Mouse (Mus musculus) CH12.LX (cell line): ENCODE data around the gene Rnf43. TPM values are rescaled to one million over a fixed set of nuclear protein-coding genes. Genes with fewer than 3 reads are reported as not detected.

ENCODE experiments used
- DNase-seq: peaks from one replicate; pipeline ENCODE4 v3.0.0-alpha.2; 2013; ENCODE audit errors: extremely low read depth
- H3K27ac ChIP-seq: 2 replicates; pipeline ENCODE4 v1.5.1; 2012; ENCODE audit warnings: low read depth, mild to moderate bottlenecking, control low read depth, moderate library complexity; ENCODE audit not compliant: insufficient read depth
- H3K27me3 ChIP-seq: replicated peaks from 2 replicates; pipeline ENCODE3; 2012; ENCODE audit warnings: inconsistent platforms
- H3K36me3 ChIP-seq, 2 experiments: replicated peaks in 1 of 2; 2 replicates each; pipeline versions ENCODE3 to v1.6.1; 2012; ENCODE audit warnings: inconsistent platforms in 1 of 2, low read length in 1 of 2, mild to moderate bottlenecking in 1 of 2, mixed read lengths in 1 of 2, moderate library complexity in 1 of 2; ENCODE audit not compliant: control insufficient read depth in 1 of 2, insufficient read depth in 1 of 2
- H3K4me1 ChIP-seq, 2 experiments: 2 replicates each; pipeline ENCODE4 v1.6.1; 2012; ENCODE audit warnings: inconsistent platforms in 1 of 2, moderate library complexity in 1 of 2; ENCODE audit not compliant: insufficient read depth in 2 of 2, control insufficient read depth in 1 of 2
- H3K4me2 ChIP-seq: 2 replicates; pipeline ENCODE4 v1.6.1; 2012; ENCODE audit warnings: low read depth, mild to moderate bottlenecking, control low read depth; ENCODE audit not compliant: poor library complexity, insufficient read depth, severe bottlenecking
- H3K4me3 ChIP-seq, 3 experiments: fragments of 150-350 bp in 1 of 3; sonication (generic) in 1 of 3; replicated peaks in 1 of 3; 2 replicates each; pipeline versions ENCODE3 to v1.5.1; 2011 to 2012; ENCODE audit warnings: low read depth in 2 of 3, low read length in 2 of 3, mild to moderate bottlenecking in 2 of 3, moderate library complexity in 2 of 3, control low read depth in 1 of 3, improper control_type of control experiment in 1 of 3, inconsistent platforms in 1 of 3, mixed read lengths in 1 of 3; ENCODE audit not compliant: poor library complexity in 1 of 3
- H3K79me2 ChIP-seq: replicated peaks from 2 replicates; pipeline ENCODE4 v1.6.1; 2012; ENCODE audit warnings: mild to moderate bottlenecking, moderate library complexity; ENCODE audit not compliant: control insufficient read depth, poor library complexity, insufficient read depth, severe bottlenecking; ENCODE audit errors: extremely low read depth
- H3K9ac ChIP-seq: 2 replicates; pipeline ENCODE4 v1.6.1; 2012; ENCODE audit warnings: low read depth, mild to moderate bottlenecking, control low read depth, moderate library complexity; ENCODE audit not compliant: insufficient read depth
- H3K9me3 ChIP-seq: replicated peaks from 2 replicates; pipeline ENCODE3; 2012; ENCODE audit warnings: low read length, inconsistent platforms, mixed read lengths
- BHLHE40 ChIP-seq: IDR thresholded peaks from 2 replicates; pipeline ENCODE4 v1.6.1; 2011; ENCODE audit warnings: mild to moderate bottlenecking, low read depth, low read length, improper control_type of control experiment
- CHD1 ChIP-seq: IDR thresholded peaks from 2 replicates; pipeline ENCODE4 v1.6.1; 2012; ENCODE audit warnings: low read depth, low read length, improper control_type of control experiment, inconsistent platforms
- CHD2 ChIP-seq: IDR thresholded peaks from 2 replicates; pipeline ENCODE4 v1.6.1; 2011; ENCODE audit warnings: low read length, improper control_type of control experiment
- E2F4 ChIP-seq: IDR thresholded peaks from 2 replicates; pipeline ENCODE4 v1.6.1; 2011; ENCODE audit warnings: low read depth, low read length, improper control_type of control experiment; ENCODE audit not compliant: insufficient replicate concordance
- EP300 ChIP-seq: IDR thresholded peaks from 2 replicates; pipeline ENCODE4 v1.6.1; 2011; ENCODE audit warnings: low read length, improper control_type of control experiment
- ETS1 ChIP-seq: conservative IDR thresholded peaks from 2 replicates; pipeline ENCODE4 v1.6.1; 2012; ENCODE audit warnings: low read depth, mild to moderate bottlenecking, inconsistent platforms, low read length, improper control_type of control experiment, moderate library complexity
- HCFC1 ChIP-seq: IDR thresholded peaks from 2 replicates; pipeline ENCODE4 v1.6.1; 2012; ENCODE audit warnings: low read depth, mild to moderate bottlenecking, inconsistent platforms, low read length, improper control_type of control experiment
- IRF4 ChIP-seq: IDR thresholded peaks from 2 replicates; pipeline ENCODE4 v1.6.1; 2014; ENCODE audit warnings: low read depth, mild to moderate bottlenecking, inconsistent platforms, low read length, improper control_type of control experiment
- JUN ChIP-seq: IDR thresholded peaks from 2 replicates; pipeline ENCODE4 v1.6.1; 2011; ENCODE audit warnings: low read depth, mild to moderate bottlenecking, low read length, improper control_type of control experiment, moderate library complexity; ENCODE audit not compliant: insufficient read depth
- KAT2A ChIP-seq: IDR thresholded peaks from 2 replicates; pipeline ENCODE4 v1.6.1; 2012; ENCODE audit warnings: low read length, improper control_type of control experiment, inconsistent platforms; ENCODE audit not compliant: insufficient replicate concordance
- MAFK ChIP-seq: IDR thresholded peaks from 2 replicates; pipeline ENCODE4 v1.6.1; 2011; ENCODE audit warnings: low read length, improper control_type of control experiment; ENCODE audit not compliant: insufficient replicate concordance
- MAX ChIP-seq: IDR thresholded peaks from 2 replicates; pipeline ENCODE4 v1.6.1; 2011; ENCODE audit warnings: low read length, improper control_type of control experiment
- MAZ ChIP-seq: IDR thresholded peaks from 2 replicates; pipeline ENCODE4 v1.6.1; 2012; ENCODE audit warnings: low read depth, mild to moderate bottlenecking, inconsistent platforms, low read length, improper control_type of control experiment, moderate library complexity
- MEF2A ChIP-seq: IDR thresholded peaks from 2 replicates; pipeline ENCODE4 v1.6.1; 2014; ENCODE audit warnings: low read depth, mild to moderate bottlenecking, inconsistent platforms, low read length, improper control_type of control experiment, borderline replicate concordance
- MXI1 ChIP-seq: IDR thresholded peaks from 2 replicates; pipeline ENCODE4 v1.6.1; 2011; ENCODE audit warnings: mild to moderate bottlenecking, low read depth, low read length, improper control_type of control experiment
- MYC ChIP-seq: IDR thresholded peaks from 2 replicates; pipeline ENCODE4 v1.6.1; 2011; ENCODE audit warnings: low read depth, mild to moderate bottlenecking, improper control_type of control experiment, low read length
- NRF1 ChIP-seq: IDR thresholded peaks from 2 replicates; pipeline ENCODE4 v1.6.1; 2014; ENCODE audit warnings: low read depth, mild to moderate bottlenecking, inconsistent platforms, low read length, improper control_type of control experiment, moderate library complexity
- PAX5 ChIP-seq: IDR thresholded peaks from 2 replicates; pipeline ENCODE4 v1.6.1; 2012; ENCODE audit warnings: low read length, inconsistent platforms, mixed read lengths
- POLR2A ChIP-seq: IDR thresholded peaks from 2 replicates; pipeline ENCODE4 v1.6.1; 2011; ENCODE audit warnings: low read depth, mild to moderate bottlenecking, improper control_type of control experiment, low read length
- SMC3 ChIP-seq: IDR thresholded peaks from 2 replicates; pipeline ENCODE4 v1.6.1; 2011; ENCODE audit warnings: low read depth, low read length, improper control_type of control experiment
- TCF12 ChIP-seq: IDR thresholded peaks from 2 replicates; pipeline ENCODE4 v1.6.1; 2014; ENCODE audit warnings: low read depth, mild to moderate bottlenecking, inconsistent platforms, low read length, improper control_type of control experiment
- UBTF ChIP-seq: IDR thresholded peaks from 2 replicates; pipeline ENCODE4 v1.6.1; 2012; ENCODE audit warnings: low read depth, mild to moderate bottlenecking, inconsistent platforms, low read length, improper control_type of control experiment, moderate library complexity
- USF1 ChIP-seq: IDR thresholded peaks from 2 replicates; pipeline ENCODE4 v1.6.1; 2014; ENCODE audit warnings: low read depth, mild to moderate bottlenecking, inconsistent platforms, low read length, improper control_type of control experiment
- USF2 ChIP-seq: conservative IDR thresholded peaks from 2 replicates; pipeline ENCODE4 v1.6.1; 2011; ENCODE audit warnings: low read depth, low read length, improper control_type of control experiment
- ZKSCAN1 ChIP-seq: IDR thresholded peaks from 2 replicates; pipeline ENCODE4 v1.6.1; 2012; ENCODE audit warnings: low read depth, inconsistent platforms, low read length, improper control_type of control experiment, borderline replicate concordance
- ZNF384 ChIP-seq: IDR thresholded peaks from 2 replicates; pipeline ENCODE4 v1.6.1; 2012; ENCODE audit warnings: low read depth, low read length, improper control_type of control experiment, inconsistent platforms
- dilution Hi-C: fragments of 300-500 bp; cut with MboI; formaldehyde crosslinking; loops from 2 replicates; pipeline ENCODE4 v1.14.3; 2020; ENCODE audit warnings: low sequenced_read_pairs; ENCODE audit not compliant: extremely low pct_unique_long_range_greater_than_20kb, extremely low pct_ligation_motif_present
- in situ Hi-C: fragments of 300-500 bp; cut with MboI; formaldehyde crosslinking; loops from 3 replicates; pipeline ENCODE4 v1.14.3; 2019; ENCODE audit warnings: low sequenced_read_pairs, low pct_ligation_motif_present, low pct_unique_long_range_greater_than_20kb, mixed read lengths
- polyA plus RNA-seq: library from polyadenylated mRNA; unstranded; fragments of >175 nt; gene quantifications from 2 replicates; pipeline ENCODE4 v1.2.1, GENCODE M21; 2012; ENCODE audit warnings: low read depth; ENCODE audit not compliant: insufficient read length
- total RNA-seq, 2 experiments: library from RNA; depleted of rRNA; stranded (reverse); fragments of 300-350 nt in 1 of 2; fragments of >200 nt in 1 of 2; gene quantifications; 2 replicates each; pipeline ENCODE4 v1.2.3; 2012 to 2014

Gene Rnf43
- total and polyA plus RNA-seq, 3 experiments = 12.2 to 27.7 (median 26.3) TPM

DNA sequence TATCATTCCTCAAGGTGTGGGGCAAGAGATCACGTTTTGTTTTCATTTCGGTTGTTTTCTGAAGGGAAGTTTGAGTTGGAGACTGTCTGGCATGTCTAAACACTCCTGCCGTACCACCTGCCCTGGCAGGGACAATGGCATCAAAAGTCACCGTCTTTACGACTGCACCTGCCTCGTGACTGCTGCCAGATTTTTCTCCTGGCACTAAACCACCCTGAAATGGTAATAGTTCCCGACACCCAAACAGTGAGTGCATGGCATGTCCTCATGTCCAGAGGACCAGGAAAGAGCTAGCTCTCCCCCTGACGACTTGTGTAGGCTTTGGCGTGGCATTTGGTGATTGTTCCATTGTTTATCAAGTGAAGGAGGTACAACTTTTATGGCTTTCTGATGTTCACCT lies 18.3 kb downstream of the Rnf43 start:
- Histone ChIP-seq H3K9ac (no peak overlapping the region), H3K27me3 (no peaks in the 10 kb centered on the region), H3K36me3 (peaks cover 8 to 48% of the 10 kb centered on the region in 2 experiments), H3K4me1 (peaks cover 13 to 78% of the 10 kb centered on the region in 2 experiments), H3K4me3 (no peak overlapping the region), H3K9me3 (no peaks in the 10 kb centered on the region), H3K27ac (no peak overlapping the region), H3K79me2 (peaks cover 90% of the 10 kb centered on the region), H3K4me2 (no peak overlapping the region)
- dilution Hi-C loops (no loop called here), in situ Hi-C loops (no loop called here)
- TF ChIP-seq UBTF (no peak), CHD1 (no peak), TCF12 (no peak), MAX (no peak), ETS1 (no peak), MYC (no peak), NRF1 (no peak), KAT2A (no peak), USF1 (no peak), JUN (no peak), MEF2A (no peak), IRF4 (no peak)
- DNase-seq = no peak

DNA sequence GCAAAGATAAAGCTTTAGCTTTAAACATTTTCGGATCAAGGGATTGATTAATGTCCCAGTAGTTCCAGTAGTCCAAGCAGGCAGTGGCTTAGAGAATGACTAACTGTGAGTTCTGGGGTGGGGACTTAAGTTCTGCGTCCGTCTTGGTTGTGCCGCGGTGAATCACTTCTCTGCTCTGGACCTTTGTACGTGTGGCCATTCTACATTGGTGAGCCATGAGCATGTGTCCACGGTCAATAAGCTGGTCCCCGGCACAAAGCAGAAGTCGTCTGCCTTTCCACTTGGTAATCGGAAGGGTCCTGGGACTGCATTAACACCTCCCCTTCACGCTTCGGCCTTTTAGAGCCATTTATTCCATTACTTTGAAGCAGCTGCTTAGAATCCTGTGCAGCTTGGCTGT lies 19.6 kb downstream of the Rnf43 start:
- Histone ChIP-seq H3K4me1 (peaks cover 11 to 75% of the 10 kb centered on the region in 2 experiments), H3K36me3 (peaks cover 8 to 45% of the 10 kb centered on the region in 2 experiments), H3K9me3 (no peaks in the 10 kb centered on the region), H3K79me2 (peaks cover 86% of the 10 kb centered on the region), H3K4me2 (no peak overlapping the region), H3K4me3 (no peak overlapping the region), H3K27me3 (no peaks in the 10 kb centered on the region), H3K27ac (no peak overlapping the region), H3K9ac (no peak overlapping the region)
- DNase-seq = no peak
- TF ChIP-seq USF2 (no peak), CHD1 (no peak), MAFK (no peak), ZNF384 (no peak), SMC3 (no peak), POLR2A (no peak), MEF2A (no peak), MAX (no peak), HCFC1 (no peak), JUN (no peak), USF1 (no peak), ZKSCAN1 (no peak), EP300 (no peak), BHLHE40 (no peak), PAX5 (no peak), UBTF (no peak), MAZ (no peak), CHD2 (no peak), MXI1 (no peak), E2F4 (no peak)
- in situ Hi-C loops = no loop called here
- dilution Hi-C loops = no loop called here
